Mouse (Mus musculus) midbrain, postnatal 0 days (tissue): ENCODE data around the gene Gm26992. TPM values are rescaled to one million over a fixed set of nuclear protein-coding genes. Genes with fewer than 3 reads are reported as not detected.
A peak's percentile ranks its signal among the peaks of the same experiment; 100 is the strongest.

Source experiments
- ATAC-seq: fragments of 200-750 bp; cut with Nextera tagmentation; 2 replicates; pipeline ENCODE4 v1.8.0; 2017; ENCODE audit warnings: moderate number of reproducible peaks, mild to moderate bottlenecking, moderate TSS enrichment, moderate library complexity; ENCODE audit not compliant: low FRiP score
- DNase-seq: peaks from one replicate; pipeline ENCODE4 v3.0.0-alpha.2; 2015; ENCODE audit warnings: low spot score
- H3K27ac ChIP-seq: fragments of 300-500 bp; sonication (generic); 2 replicates; pipeline ENCODE4 v1.5.1; 2014; ENCODE audit warnings: low read depth, mild to moderate bottlenecking, low read length, mixed read lengths
- H3K27me3 ChIP-seq: fragments of 300-500 bp; sonication (generic); 2 replicates; pipeline ENCODE4 v1.6.1; 2014; ENCODE audit warnings: low read length, control low read depth, mixed read lengths; ENCODE audit not compliant: insufficient read depth
- H3K36me3 ChIP-seq: fragments of 300-500 bp; sonication (generic); 2 replicates; pipeline ENCODE4 v1.6.1; 2014; ENCODE audit warnings: low read length, control low read depth, mixed read lengths; ENCODE audit not compliant: insufficient read depth
- H3K4me1 ChIP-seq: fragments of 300-500 bp; sonication (generic); 2 replicates; pipeline ENCODE4 v1.6.1; 2014; ENCODE audit warnings: mild to moderate bottlenecking, control low read depth, antibody characterized with exemption, low read length, mixed read lengths; ENCODE audit not compliant: insufficient read depth
- H3K4me2 ChIP-seq: fragments of 300-500 bp; sonication (generic); 2 replicates; pipeline ENCODE4 v1.6.1; 2014; ENCODE audit warnings: low read depth, mild to moderate bottlenecking, low read length, mixed read lengths; ENCODE audit not compliant: poor library complexity, severe bottlenecking
- H3K4me3 ChIP-seq: fragments of 300-500 bp; sonication (generic); 2 replicates; pipeline ENCODE4 v1.5.1; 2014; ENCODE audit warnings: low read depth, mild to moderate bottlenecking, low read length, moderate library complexity
- H3K9ac ChIP-seq: fragments of 300-500 bp; sonication (generic); replicated peaks from 2 replicates; pipeline ENCODE4 v1.6.1; 2014; ENCODE audit warnings: mild to moderate bottlenecking, low read length, moderate library complexity, mixed read lengths; ENCODE audit not compliant: poor library complexity, severe bottlenecking
- H3K9me3 ChIP-seq: fragments of 300-500 bp; sonication (generic); 2 replicates; pipeline ENCODE4 v1.6.1; 2016; ENCODE audit warnings: low read length, control low read depth
- CTCF ChIP-seq: IDR thresholded peaks from 2 replicates; pipeline ENCODE4 v1.5.1; 2016; ENCODE audit warnings: antibody characterized with exemption, mild to moderate bottlenecking
- WGBS: fragments of 180-500 bp; shearing (Covaris S2); extraction: QIAGEN DNeasy Blood & Tissue Kit; methylation state at CpG from one replicate; pipeline ENCODE4 v1.1.7; 2014; 5-methylcytosine and 5-hydroxymethylcytosine counted together
- polyA plus RNA-seq: library from polyadenylated mRNA; unstranded; fragments of >200 nt; fragmentation: Nextera tagmentation; extraction: Ambion mirVana; gene quantifications from 2 replicates; pipeline ENCODE4 v1.2.1, GENCODE M21; 2015
- total RNA-seq: library from RNA; depleted of rRNA; stranded (reverse); fragments of >200 nt; gene quantifications from 2 replicates; pipeline ENCODE4 v1.2.3, GENCODE M21; 2014; rRNA removed

The Gm26992 gene
- total RNA-seq (2.0 TPM in 1 of 2 replicates, not detected in the other), polyA plus RNA-seq (0.63 TPM in 1 of 2 replicates, not detected in the other)

GRCm38 (mm10) chrX:103421710-103422109, at the start of gene Gm26992:
TSS of gene Gm26992 (plus strand) at chrX:103422010.
- 78% methylated on average over 2 of the region's 2 CpGs for WGBS
- TF ChIP-seq CTCF: no peak
- H3K27ac ChIP-seq: no peak within 1 kb of the TSS
- no peak within 1 kb of the TSS for H3K4me2 ChIP-seq
- no peak within 1 kb of the TSS for H3K4me3 ChIP-seq
- H3K4me1 ChIP-seq: no peaks in the 10 kb centered on the region
- H3K36me3 ChIP-seq: no peaks in the 10 kb centered on the region
- H3K9ac ChIP-seq: no peak within 1 kb of the TSS
- no peak for DNase-seq
- no peaks in the 10 kb centered on the region for H3K9me3 ChIP-seq
- no peak for ATAC-seq
- H3K27me3 ChIP-seq: peaks cover 14% of the 10 kb centered on the region; the same call in 1 of the 2 replicates

GRCm38 (mm10) chrX:103374250-103374649, 47.6 kb upstream of the Gm26992 start:
- Histone ChIP-seq H3K36me3 (no peaks in the 10 kb centered on the region), H3K4me3 (no peak overlapping the region), H3K27me3 (peaks cover 11% of the 10 kb centered on the region; the same call in 1 of the 2 replicates), H3K9me3 (no peaks in the 10 kb centered on the region), H3K4me1 (no peaks in the 10 kb centered on the region), H3K4me2 (no peak overlapping the region), H3K9ac (no peak overlapping the region), H3K27ac (no peak overlapping the region)
- DNase-seq (peak; percentile 23), ATAC-seq (no peak)
- WGBS: 67% methylated on average over 5 of the region's 5 CpGs
- peak; percentile 70 for TF ChIP-seq CTCF

DNA sequence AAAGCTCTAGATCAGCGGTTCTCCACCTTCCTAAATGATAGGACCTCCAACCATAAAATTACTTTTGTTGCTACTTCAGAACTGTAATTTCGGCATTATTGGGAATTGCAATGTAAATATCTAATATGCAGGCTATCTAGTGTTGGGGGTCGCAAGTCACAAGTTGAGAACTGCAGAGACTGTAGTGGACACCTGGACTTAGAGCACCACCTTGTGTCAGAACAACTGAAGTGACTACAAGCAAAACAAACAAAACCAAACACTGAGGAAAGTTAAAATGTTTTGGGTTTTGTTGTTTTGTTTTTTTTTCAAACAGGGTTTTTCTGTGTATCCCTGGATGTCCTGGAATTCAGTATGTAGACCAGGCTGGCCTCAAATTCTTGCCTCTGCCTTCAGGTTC, 37.3 kb upstream of the Gm26992 start:
- peak; percentile 54 for TF ChIP-seq CTCF
- ATAC-seq: no peak
- Histone ChIP-seq H3K4me2 (no peak overlapping the region), H3K9me3 (no peaks in the 10 kb centered on the region), H3K4me3 (no peak overlapping the region), H3K4me1 (no peaks in the 10 kb centered on the region), H3K9ac (no peak overlapping the region), H3K27ac (no peak overlapping the region), H3K36me3 (no peaks in the 10 kb centered on the region), H3K27me3 (peaks cover 8% of the 10 kb centered on the region; the same call in 1 of the 2 replicates)
- 80% methylated on average over 3 of the region's 3 CpGs for WGBS
- DNase-seq: no peak

GRCm38 (mm10) chrX:103388131-103388530, 33.7 kb upstream of the Gm26992 start:
- H3K4me1 ChIP-seq: no peaks in the 10 kb centered on the region
- H3K27me3 ChIP-seq: peaks cover 8% of the 10 kb centered on the region; the same call in 1 of the 2 replicates
- H3K4me3 ChIP-seq: no peak overlapping the region
- H3K9me3 ChIP-seq: no peaks in the 10 kb centered on the region
- WGBS: 86% methylated on average over 3 of the region's 3 CpGs
- DNase-seq: no peak
- no peak for TF ChIP-seq CTCF
- no peak overlapping the region for H3K9ac ChIP-seq
- ATAC-seq: no peak
- no peak overlapping the region for H3K27ac ChIP-seq
- H3K4me2 ChIP-seq: no peak overlapping the region
- H3K36me3 ChIP-seq: no peaks in the 10 kb centered on the region

DNA sequence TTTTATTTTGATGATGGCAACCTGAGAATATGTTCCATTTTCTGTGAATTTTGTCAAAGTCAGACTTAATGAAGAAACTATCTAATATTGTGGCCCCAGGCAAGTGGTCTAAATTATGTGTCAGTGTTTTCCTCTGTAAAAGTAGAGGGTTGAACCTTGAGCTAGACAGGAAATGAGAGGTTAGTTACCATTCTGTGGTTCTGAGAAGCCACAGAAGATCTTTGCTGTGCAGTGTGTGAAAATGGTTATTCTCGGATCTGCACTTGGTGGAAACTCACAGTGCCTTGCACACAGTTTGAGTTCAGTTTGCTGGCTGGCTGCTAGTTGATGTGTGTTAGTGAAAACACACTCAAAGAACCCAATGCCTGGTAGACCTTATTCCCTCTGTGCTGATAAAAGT, 28.0 kb upstream of the Gm26992 start:
- ATAC-seq: no peak
- no peaks in the 10 kb centered on the region for H3K9me3 ChIP-seq
- H3K4me1 ChIP-seq: no peaks in the 10 kb centered on the region
- DNase-seq: no peak
- H3K4me3 ChIP-seq: no peak overlapping the region
- no peak for TF ChIP-seq CTCF
- no peak overlapping the region for H3K27ac ChIP-seq
- H3K9ac ChIP-seq: no peak overlapping the region
- H3K4me2 ChIP-seq: no peak overlapping the region
- peaks cover 2% of the 10 kb centered on the region; the same call in 1 of the 2 replicates for H3K27me3 ChIP-seq
- H3K36me3 ChIP-seq: no peaks in the 10 kb centered on the region
- 81% methylated on average over 1 of the region's 1 CpGs for WGBS

DNA sequence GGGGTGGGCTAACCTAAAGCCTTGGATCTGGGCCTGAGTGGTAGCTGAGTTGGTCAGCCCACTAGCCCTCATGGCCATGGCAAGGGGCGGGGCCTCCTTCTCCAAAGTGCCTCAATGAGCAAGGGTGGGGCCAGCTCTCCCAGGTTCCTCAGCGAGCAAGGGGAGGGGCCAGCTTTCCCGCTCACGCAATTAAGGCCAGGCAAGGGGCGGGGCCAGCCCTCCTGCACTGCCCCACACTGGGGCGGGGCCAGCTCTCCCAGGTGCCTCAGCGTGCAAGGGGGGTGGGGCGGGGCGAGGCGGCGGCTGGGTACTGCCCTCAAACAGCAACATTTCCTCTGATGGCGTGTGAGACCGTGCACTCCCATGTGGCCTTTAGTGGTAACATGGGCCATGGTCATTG, 16.8 kb upstream of the Gm26992 start:
- no peak for TF ChIP-seq CTCF
- no peaks in the 10 kb centered on the region for H3K36me3 ChIP-seq
- no peak overlapping the region for H3K4me3 ChIP-seq
- H3K27ac ChIP-seq: no peak overlapping the region
- H3K9ac ChIP-seq: no peak overlapping the region
- H3K4me2 ChIP-seq: no peak overlapping the region
- no peak for DNase-seq
- 35% methylated on average over 13 of the region's 13 CpGs for whole genome bisulfite sequencing
- H3K27me3 ChIP-seq: peaks cover 17% of the 10 kb centered on the region; the same call in 1 of the 2 replicates
- ATAC-seq: no peak
- no peaks in the 10 kb centered on the region for H3K9me3 ChIP-seq
- H3K4me1 ChIP-seq: no peaks in the 10 kb centered on the region
